Mouse (Mus musculus): ENCODE measurements around the gene Aldh18a1.
"Not testable (repeated sequence)": the region's sequence is repeated elsewhere in the genome, so short reads cannot be mapped to it uniquely, and the experiment has no call there.

Aldh18a1 gene

GRCm38 (mm10) chr19:40588293-40588654 lies at the start of gene Aldh18a1:
Gene Aldh18a1 (minus strand): TSS chr19:40588463.
- peak; percentile 93 to 95 for DNase-seq (ENCODE audit: low spot score in 2 of 2)

GRCm38 (mm10) chr19:40637601-40638000 lies 49.3 kb upstream of the Aldh18a1 start:
- DNase-seq (ENCODE audit: low spot score in 2 of 2): no peak

- no peak for DNase-seq (ENCODE audit: low spot score in 2 of 2)
These were observed 48.8 kb upstream of the Aldh18a1 start for GRCm38 (mm10) chr19:40637091-40637490.

GRCm38 (mm10) chr19:40633144-40633543 lies 44.9 kb upstream of the Aldh18a1 start:
- no peak for DNase-seq (ENCODE audit: low spot score in 2 of 2)

GRCm38 (mm10) chr19:40632668-40633067 lies 44.4 kb upstream of the Aldh18a1 start:
- no peak for DNase-seq (ENCODE audit: low spot score in 2 of 2)

GRCm38 (mm10) chr19:40632193-40632592 lies 43.9 kb upstream of the Aldh18a1 start:
- DNase-seq (ENCODE audit: low spot score in 2 of 2): no peak

- DNase-seq (ENCODE audit: low spot score in 2 of 2): no peak
These were observed 42.3 kb upstream of the Aldh18a1 start for GRCm38 (mm10) chr19:40630606-40631005.

GRCm38 (mm10) chr19:40630096-40630495 lies 41.8 kb upstream of the Aldh18a1 start:
- no peak for DNase-seq (ENCODE audit: low spot score in 2 of 2)

GRCm38 (mm10) chr19:40628950-40629349 lies 40.7 kb upstream of the Aldh18a1 start:
- no peak for DNase-seq (ENCODE audit: low spot score in 2 of 2)

GRCm38 (mm10) chr19:40625935-40626334 lies 37.7 kb upstream of the Aldh18a1 start:
- DNase-seq (ENCODE audit: low spot score in 2 of 2): no peak

- not testable (repeated sequence) for DNase-seq (ENCODE audit: low spot score in 2 of 2)
These were observed 33.4 kb upstream of the Aldh18a1 start for GRCm38 (mm10) chr19:40621616-40622015.

GRCm38 (mm10) chr19:40616021-40616420 lies 27.8 kb upstream of the Aldh18a1 start:
- DNase-seq (ENCODE audit: low spot score in 2 of 2): peak in 1 of 2 experiments; percentile 21

- no peak for DNase-seq (ENCODE audit: low spot score in 2 of 2)
These were observed 26.5 kb upstream of the Aldh18a1 start for GRCm38 (mm10) chr19:40614811-40615210.

GRCm38 (mm10) chr19:40611830-40612506 lies 23.7 kb upstream of the Aldh18a1 start, which contains the start of the genes Tctn3 and Entpd1:
Gene Tctn3 (minus strand): TSS chr19:40612233.
Gene Entpd1 (plus strand): TSS chr19:40612366.
- DNase-seq (ENCODE audit: low spot score in 2 of 2): peak; percentile 91 to 94

- DNase-seq (ENCODE audit: low spot score in 2 of 2): no peak
These were observed 19.4 kb upstream of the Aldh18a1 start for GRCm38 (mm10) chr19:40607676-40608075.

- DNase-seq (ENCODE audit: low spot score in 2 of 2): no peak
These were observed 16.9 kb upstream of the Aldh18a1 start for GRCm38 (mm10) chr19:40605189-40605588.

- no peak for DNase-seq (ENCODE audit: low spot score in 2 of 2)
These were observed 13.6 kb upstream of the Aldh18a1 start for GRCm38 (mm10) chr19:40601870-40602269.

- not testable (repeated sequence) for DNase-seq (ENCODE audit: low spot score in 2 of 2)
These were observed 12.6 kb upstream of the Aldh18a1 start for GRCm38 (mm10) chr19:40600846-40601245.

GRCm38 (mm10) chr19:40595831-40596230 lies 7.6 kb upstream of the Aldh18a1 start:
- no peak for DNase-seq (ENCODE audit: low spot score in 2 of 2)

- DNase-seq (ENCODE audit: low spot score in 2 of 2): no peak
These were observed 7.0 kb upstream of the Aldh18a1 start for GRCm38 (mm10) chr19:40595231-40595630.

- DNase-seq (ENCODE audit: low spot score in 2 of 2): no peak
These were observed 1.2 kb upstream of the Aldh18a1 start for GRCm38 (mm10) chr19:40589530-40589880.

GRCm38 (mm10) chr19:40588847-40589529 lies 725 bp upstream of the Aldh18a1 start:
- peak; percentile 87 to 92 for DNase-seq (ENCODE audit: low spot score in 2 of 2)

Data from natural killer cell, adult 2 months (primary cell).